Mouse (Mus musculus) stomach, embryonic 16.5 days (tissue): ENCODE data around the gene Casz1. TPM values are rescaled to one million over a fixed set of nuclear protein-coding genes. Genes with fewer than 3 reads are reported as not detected.

Source experiments
- ATAC-seq: fragments of 200-750 bp; cut with Nextera tagmentation; 2 replicates; pipeline ENCODE4 v1.8.0; 2017; ENCODE audit warnings: moderate number of reproducible peaks, moderate TSS enrichment; ENCODE audit not compliant: insufficient read depth, low FRiP score
- H3K27ac ChIP-seq: fragments of 300-500 bp; sonication (generic); 2 replicates; pipeline ENCODE4 v1.5.1; 2014; ENCODE audit warnings: low read length
- H3K27me3 ChIP-seq: fragments of 300-500 bp; sonication (generic); 2 replicates; pipeline ENCODE4 v1.6.1; 2014; ENCODE audit warnings: low read length, control low read depth, mixed read lengths; ENCODE audit not compliant: control insufficient read depth, insufficient read depth
- H3K36me3 ChIP-seq: fragments of 300-500 bp; sonication (generic); 2 replicates; pipeline ENCODE4 v1.6.1; 2014; ENCODE audit warnings: low read length; ENCODE audit not compliant: control insufficient read depth, insufficient read depth
- H3K4me1 ChIP-seq: fragments of 300-500 bp; sonication (generic); 2 replicates; pipeline ENCODE4 v1.6.1; 2014; ENCODE audit warnings: low read length, control low read depth, mixed read lengths; ENCODE audit not compliant: control insufficient read depth, insufficient read depth
- H3K4me2 ChIP-seq: fragments of 300-500 bp; sonication (generic); 2 replicates; pipeline ENCODE4 v1.6.1; 2014; ENCODE audit warnings: low read depth, low read length, mixed read lengths
- H3K4me3 ChIP-seq: fragments of 300-500 bp; sonication (generic); replicated peaks from 2 replicates; pipeline ENCODE4 v1.5.1; 2014; ENCODE audit warnings: mild to moderate bottlenecking, low read length
- H3K9ac ChIP-seq: fragments of 300-500 bp; sonication (generic); 2 replicates; pipeline ENCODE4 v1.6.1; 2014; ENCODE audit warnings: low read length
- H3K9me3 ChIP-seq: fragments of 300-500 bp; sonication (generic); replicated peaks from 2 replicates; pipeline ENCODE4 v1.6.1; 2016; ENCODE audit warnings: low read length, control low read depth; ENCODE audit not compliant: control insufficient read depth
- WGBS: fragments of 180-500 bp; shearing (Covaris S2); extraction: QIAGEN DNeasy Blood & Tissue Kit; methylation state at CpG from one replicate; pipeline ENCODE4 v1.1.7; 2014; 5-methylcytosine and 5-hydroxymethylcytosine counted together
- polyA plus RNA-seq: library from polyadenylated mRNA; unstranded; fragments of >200 nt; fragmentation: Nextera tagmentation; extraction: Ambion mirVana; gene quantifications from 2 replicates; pipeline ENCODE4 v1.2.1, GENCODE M21; 2015

Gene Casz1
- polyA plus RNA-seq, 1 experiment from 2014 or later: 9.9 TPM

DNA sequence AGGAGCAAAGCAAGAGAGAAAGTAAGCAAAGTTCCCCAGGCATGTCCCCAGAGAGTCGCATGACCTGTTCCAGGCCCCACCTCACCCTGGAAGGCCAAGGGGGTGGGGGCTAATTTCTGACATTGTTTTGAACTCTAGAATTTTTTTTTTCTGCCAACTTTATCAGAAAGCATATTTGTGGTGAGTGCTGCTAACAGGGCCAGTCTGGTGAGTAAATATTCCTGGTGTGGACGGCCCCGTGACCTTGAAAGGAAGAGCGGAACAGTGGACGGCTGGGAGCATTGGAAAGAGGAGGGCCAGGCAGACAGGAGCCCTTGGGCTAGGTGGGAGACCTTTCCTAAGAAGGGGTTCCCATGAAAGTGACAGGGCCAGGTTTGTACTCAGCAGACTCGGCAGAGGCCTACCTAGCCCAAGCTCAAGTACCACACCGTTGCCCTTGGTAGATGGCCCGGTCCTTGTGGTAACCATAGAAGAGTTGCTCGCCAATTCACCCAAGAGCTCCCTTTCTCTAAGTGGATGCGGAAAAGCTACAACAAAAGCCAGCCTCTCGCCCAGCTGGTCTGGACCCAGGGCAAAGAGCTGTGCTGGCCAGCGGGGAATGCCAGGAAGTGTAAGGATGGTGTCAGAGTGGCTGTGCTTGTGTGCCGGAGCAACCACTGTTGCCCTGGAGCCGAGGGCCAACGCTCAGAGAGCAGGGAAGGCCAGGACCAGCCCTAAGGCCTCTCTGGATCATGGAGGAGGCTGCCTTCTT is 104.7 kb downstream of the Casz1 start:
- H3K4me3 ChIP-seq: no peak overlapping the region
- H3K27me3 ChIP-seq: no peaks in the 10 kb centered on the region
- ATAC-seq: peak; percentile 65
- H3K4me1 ChIP-seq: peaks cover 41% of the 10 kb centered on the region
- H3K4me2 ChIP-seq: no peak overlapping the region
- 73% methylated on average over 15 of the region's 15 CpGs for WGBS
- H3K9me3 ChIP-seq: no peaks in the 10 kb centered on the region
- H3K36me3 ChIP-seq: no peaks in the 10 kb centered on the region
- H3K27ac ChIP-seq: peak overlapping the region; percentile 79
- peak overlapping the region; percentile 23 for H3K9ac ChIP-seq

DNA sequence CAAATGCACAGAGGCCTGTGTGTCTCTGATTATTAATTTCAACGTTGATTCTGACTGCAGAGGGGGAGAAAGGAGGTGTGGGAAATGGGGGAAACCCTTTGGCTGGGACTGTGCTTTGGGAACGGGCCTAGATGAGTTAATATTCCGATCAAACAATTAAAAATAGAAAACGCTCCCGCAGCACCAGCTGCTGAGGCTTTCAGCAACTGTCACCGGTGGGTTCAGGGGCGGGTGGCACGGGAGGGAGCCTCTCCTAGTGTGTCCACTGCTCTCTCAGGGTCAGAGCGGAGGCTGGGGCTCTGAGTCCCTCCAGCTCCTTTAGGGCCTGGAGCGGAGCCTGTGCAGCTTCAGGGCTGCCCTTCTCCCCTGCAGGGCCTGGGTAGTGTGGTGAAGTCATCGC is 105.3 kb downstream of the Casz1 start:
- Histone ChIP-seq H3K4me2 (no peak overlapping the region), H3K27ac (peak overlapping the region; percentile 79), H3K4me3 (no peak overlapping the region), H3K4me1 (peaks cover 45% of the 10 kb centered on the region), H3K9ac (peak overlapping the region; percentile 23; the same call in 1 of the 2 replicates), H3K27me3 (no peaks in the 10 kb centered on the region), H3K36me3 (no peaks in the 10 kb centered on the region), H3K9me3 (no peaks in the 10 kb centered on the region)
- ATAC-seq: no peak
- 71% methylated on average over 11 of the region's 11 CpGs for WGBS

DNA sequence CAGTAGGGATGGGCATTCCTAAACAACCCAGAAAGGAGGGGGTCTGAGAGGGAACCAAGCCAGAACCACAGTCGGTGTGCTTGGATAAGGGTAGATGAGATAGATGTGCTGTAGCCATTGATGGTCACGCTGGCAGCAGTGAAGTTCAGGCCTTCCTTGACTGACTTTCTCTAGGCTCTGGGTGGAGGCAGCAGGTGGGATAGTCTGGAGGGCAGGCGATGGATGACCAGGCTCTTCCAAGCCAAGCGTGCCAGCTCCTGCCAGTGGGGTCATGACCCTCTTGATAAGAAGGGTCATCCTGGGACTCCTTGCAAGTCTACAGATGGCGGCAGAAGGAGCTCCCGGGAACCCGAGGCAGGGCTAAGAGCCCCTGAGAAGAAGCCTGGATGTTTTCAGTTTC is 107.9 kb downstream of the Casz1 start:
- Histone ChIP-seq H3K9ac (peak overlapping the region; percentile 33; the same call in 1 of the 2 replicates), H3K4me1 (peaks cover 51% of the 10 kb centered on the region), H3K9me3 (no peaks in the 10 kb centered on the region), H3K27ac (no peak overlapping the region), H3K4me3 (no peak overlapping the region), H3K27me3 (no peaks in the 10 kb centered on the region), H3K36me3 (no peaks in the 10 kb centered on the region), H3K4me2 (no peak overlapping the region)
- no peak for ATAC-seq
- 46% methylated on average over 7 of the region's 7 CpGs for WGBS

DNA sequence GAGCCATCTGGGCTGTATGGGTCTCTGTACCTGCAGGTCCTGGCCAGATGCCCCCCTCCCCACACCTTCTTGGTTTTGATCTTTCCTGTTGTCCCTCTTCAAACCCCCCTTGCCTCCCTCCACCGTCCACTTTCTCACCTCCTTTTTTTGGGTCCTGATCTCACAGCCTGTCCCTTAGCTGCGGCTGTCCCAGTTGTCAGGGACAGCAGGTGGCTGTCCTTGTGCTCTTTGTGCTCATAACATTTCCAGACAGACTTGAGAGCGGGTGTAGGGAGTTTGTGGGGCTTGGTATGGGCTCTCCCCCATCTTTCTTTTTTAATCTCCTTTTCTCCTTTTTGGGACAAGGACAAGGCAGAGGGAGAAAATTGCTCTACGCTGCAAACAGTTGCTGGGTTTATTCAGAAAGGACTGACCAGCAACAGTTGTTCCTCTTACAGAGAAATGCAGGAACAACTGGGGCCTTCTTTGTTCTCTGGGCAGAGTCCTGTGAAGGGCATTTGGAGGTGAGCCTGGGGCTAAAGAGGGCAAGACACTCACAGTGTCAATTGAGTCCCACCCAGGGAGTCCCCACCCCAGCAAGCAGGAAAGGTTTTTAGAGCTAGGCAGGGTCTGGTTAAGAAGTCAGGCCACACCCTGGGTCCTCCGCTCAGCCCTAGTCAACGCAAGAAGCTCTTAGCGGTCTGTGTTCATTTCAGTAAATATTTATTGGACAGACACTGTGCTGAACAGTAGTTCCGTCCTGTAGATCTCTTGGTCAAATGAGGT is 108.8 kb downstream of the Casz1 start:
- Histone ChIP-seq H3K4me1 (peaks cover 44% of the 10 kb centered on the region), H3K27ac (peak overlapping the region; percentile 53), H3K4me3 (no peak overlapping the region), H3K36me3 (no peaks in the 10 kb centered on the region), H3K9me3 (no peaks in the 10 kb centered on the region), H3K4me2 (0 out of 2 replicates have a peak overlapping the region, but pooled peaks have one; percentile 4), H3K27me3 (no peaks in the 10 kb centered on the region), H3K9ac (peak overlapping the region; percentile 33; the same call in 1 of the 2 replicates)
- no peak for ATAC-seq
- WGBS: 45% methylated on average over 8 of the region's 8 CpGs

DNA sequence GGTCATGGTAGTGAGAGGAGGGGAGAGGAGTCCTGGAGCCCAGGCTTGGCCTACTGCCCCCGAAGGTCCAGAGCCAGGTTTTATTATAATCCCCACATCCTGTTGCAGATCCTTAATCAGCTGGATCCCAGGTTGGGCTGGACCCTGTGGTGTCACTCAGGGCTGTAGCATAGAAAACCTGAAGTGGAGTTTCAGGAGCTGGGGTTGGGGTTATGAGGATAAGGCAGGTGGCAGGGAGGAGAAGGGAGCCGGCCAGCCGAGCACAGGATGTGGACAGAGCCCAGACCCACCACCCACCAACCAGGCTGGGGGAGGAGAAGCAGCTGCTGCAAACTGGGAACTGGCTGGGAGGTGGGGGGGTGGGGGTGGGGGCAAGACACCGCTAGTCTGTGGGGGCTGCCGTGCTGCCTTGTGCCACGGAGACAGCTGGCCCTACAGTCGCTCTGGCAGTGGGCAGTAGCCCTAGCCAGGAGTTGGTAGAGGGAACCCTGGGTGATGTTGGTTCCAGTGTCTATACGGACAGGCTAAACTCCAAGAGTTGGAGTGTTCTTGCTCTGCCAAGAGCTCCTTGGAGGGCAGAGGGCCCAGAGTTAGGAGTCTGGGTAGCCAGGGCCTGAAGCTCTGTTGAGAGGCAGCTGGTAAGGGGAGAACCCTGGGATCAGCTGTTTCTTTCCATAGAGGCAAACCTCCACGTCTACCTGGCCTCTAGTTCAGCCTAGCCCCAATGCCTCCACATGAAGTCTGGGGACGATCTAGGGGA is 110.8 kb downstream of the Casz1 start:
- H3K4me1 ChIP-seq: peaks cover 46% of the 10 kb centered on the region
- WGBS: 48% methylated on average over 10 of the region's 10 CpGs
- H3K36me3 ChIP-seq: no peaks in the 10 kb centered on the region
- 0 out of 2 replicates have a peak overlapping the region, but pooled peaks have one; percentile 21 for H3K9ac ChIP-seq
- no peaks in the 10 kb centered on the region for H3K27me3 ChIP-seq
- no peak overlapping the region for H3K27ac ChIP-seq
- H3K4me2 ChIP-seq: no peak overlapping the region
- H3K9me3 ChIP-seq: no peaks in the 10 kb centered on the region
- H3K4me3 ChIP-seq: no peak overlapping the region
- ATAC-seq: peak; percentile 75; the same call in 1 of the 2 replicates

DNA sequence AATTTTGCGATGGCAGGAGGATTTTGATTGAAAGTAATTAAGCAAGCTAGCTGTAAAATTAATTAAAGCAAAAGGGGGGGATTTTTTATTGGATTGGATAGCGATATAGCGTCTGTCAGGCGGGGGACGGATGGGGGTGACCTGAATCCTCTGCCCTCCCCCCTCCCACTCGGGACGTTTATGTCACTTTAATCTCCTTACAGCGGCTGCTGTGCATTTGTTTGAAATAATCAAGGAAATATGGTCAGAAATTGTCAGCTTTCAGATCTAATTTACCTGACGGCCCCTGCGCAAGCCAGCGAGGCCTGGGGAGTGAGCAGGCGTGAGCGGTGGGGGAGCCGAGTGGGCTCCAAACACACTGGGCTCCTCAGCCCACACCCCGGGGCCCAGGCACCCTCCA is 111.6 kb downstream of the Casz1 start:
- no peak overlapping the region for H3K4me3 ChIP-seq
- H3K9ac ChIP-seq: no peak overlapping the region
- no peak for ATAC-seq
- no peaks in the 10 kb centered on the region for H3K27me3 ChIP-seq
- H3K27ac ChIP-seq: no peak overlapping the region
- H3K36me3 ChIP-seq: no peaks in the 10 kb centered on the region
- H3K4me2 ChIP-seq: no peak overlapping the region
- 73% methylated on average over 15 of the region's 15 CpGs for WGBS
- H3K9me3 ChIP-seq: no peaks in the 10 kb centered on the region
- peaks cover 39% of the 10 kb centered on the region for H3K4me1 ChIP-seq

DNA sequence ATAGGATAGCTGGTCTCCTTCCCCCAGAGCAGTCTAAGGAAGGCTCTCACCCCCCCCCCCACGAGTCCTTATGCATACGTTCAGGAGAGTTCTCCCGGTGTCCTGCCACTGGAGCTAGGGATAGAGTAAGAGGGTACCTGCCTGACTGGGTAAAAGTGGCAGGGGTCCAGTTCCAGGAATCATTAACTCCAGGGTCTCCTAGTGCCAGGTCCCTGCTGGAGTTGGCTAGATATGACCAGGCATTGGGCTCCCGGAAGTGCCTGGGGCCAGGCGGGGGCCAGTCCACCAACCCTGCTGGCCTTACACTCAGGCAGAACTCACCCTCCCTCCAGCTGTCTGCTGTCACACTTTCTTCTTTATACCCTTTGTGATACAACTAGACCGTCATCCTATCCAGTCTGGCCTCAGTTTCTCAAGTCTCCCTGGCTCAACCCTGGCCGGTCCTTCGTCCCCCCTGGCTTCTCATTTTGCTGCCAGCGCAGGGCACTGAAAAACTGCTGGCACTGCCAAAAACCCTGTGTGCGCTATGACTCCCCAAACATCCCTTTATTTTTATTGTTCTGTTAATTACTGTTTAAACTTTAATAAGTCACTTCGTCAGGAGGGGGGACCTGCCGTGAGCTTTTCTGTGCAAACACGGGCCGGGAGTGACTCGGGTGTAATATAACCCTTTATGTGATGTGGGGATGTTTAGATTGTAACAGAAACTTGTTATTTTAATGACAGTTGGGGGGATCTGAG is 114.6 kb downstream of the Casz1 start:
- no peaks in the 10 kb centered on the region for H3K9me3 ChIP-seq
- ATAC-seq: no peak
- H3K4me1 ChIP-seq: peaks cover 37% of the 10 kb centered on the region
- H3K36me3 ChIP-seq: no peaks in the 10 kb centered on the region
- no peaks in the 10 kb centered on the region; the same call in none of the 2 replicates for H3K27me3 ChIP-seq
- no peak overlapping the region for H3K4me3 ChIP-seq
- no peak overlapping the region for H3K4me2 ChIP-seq
- H3K9ac ChIP-seq: 0 out of 2 replicates have a peak overlapping the region, but pooled peaks have one; percentile 15
- no peak overlapping the region for H3K27ac ChIP-seq
- WGBS: 59% methylated on average over 15 of the region's 15 CpGs

DNA sequence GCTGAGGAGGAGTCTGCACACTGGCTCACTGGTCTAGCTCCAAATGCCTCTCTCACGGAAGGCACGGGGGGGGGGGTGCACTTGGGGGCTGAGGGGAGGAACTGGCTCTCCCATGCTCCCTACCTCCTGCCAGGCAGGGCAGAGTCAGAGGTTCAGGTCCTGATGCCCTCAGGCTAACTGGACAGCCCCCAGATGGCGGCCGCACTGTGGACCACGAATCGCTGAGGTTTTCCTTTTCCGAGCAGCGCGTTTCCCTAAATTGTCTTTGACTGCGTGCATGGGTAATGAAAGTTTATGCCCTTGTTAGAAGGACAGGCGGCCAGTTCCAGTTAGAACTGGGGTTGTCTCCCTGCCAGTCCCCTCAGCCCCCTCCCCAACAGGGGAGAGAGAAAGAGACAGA is 116.4 kb downstream of the Casz1 start:
- Histone ChIP-seq H3K9me3 (no peaks in the 10 kb centered on the region), H3K4me2 (no peak overlapping the region), H3K4me1 (peaks cover 44% of the 10 kb centered on the region), H3K27ac (no peak overlapping the region), H3K4me3 (no peak overlapping the region), H3K27me3 (peaks cover 1% of the 10 kb centered on the region), H3K9ac (peak overlapping the region; percentile 29; the same call in 1 of the 2 replicates), H3K36me3 (no peaks in the 10 kb centered on the region)
- 62% methylated on average over 11 of the region's 11 CpGs for WGBS
- ATAC-seq: no peak
